Mouse (Mus musculus) kidney, adult 10 weeks (tissue): ENCODE results near the gene Idh3b. TPM values are rescaled to one million over a fixed set of nuclear protein-coding genes. Genes with fewer than 3 reads are reported as not detected.

Experiments used
- polyA plus RNA-seq: library from polyadenylated mRNA; stranded (reverse); fragments of 350-450 nt; fragmentation: Illumina TruSeq; extraction: RNeasy Lipid Tissue Mini Kit (QIAGEN cat#74804); gene quantifications from one replicate; pipeline ENCODE4 v1.2.3, GENCODE M21; 2014; ENCODE audit warnings: low read depth, low replicate concordance

The Idh3b gene
- polyA plus RNA-seq: 192 TPM

DNA sequence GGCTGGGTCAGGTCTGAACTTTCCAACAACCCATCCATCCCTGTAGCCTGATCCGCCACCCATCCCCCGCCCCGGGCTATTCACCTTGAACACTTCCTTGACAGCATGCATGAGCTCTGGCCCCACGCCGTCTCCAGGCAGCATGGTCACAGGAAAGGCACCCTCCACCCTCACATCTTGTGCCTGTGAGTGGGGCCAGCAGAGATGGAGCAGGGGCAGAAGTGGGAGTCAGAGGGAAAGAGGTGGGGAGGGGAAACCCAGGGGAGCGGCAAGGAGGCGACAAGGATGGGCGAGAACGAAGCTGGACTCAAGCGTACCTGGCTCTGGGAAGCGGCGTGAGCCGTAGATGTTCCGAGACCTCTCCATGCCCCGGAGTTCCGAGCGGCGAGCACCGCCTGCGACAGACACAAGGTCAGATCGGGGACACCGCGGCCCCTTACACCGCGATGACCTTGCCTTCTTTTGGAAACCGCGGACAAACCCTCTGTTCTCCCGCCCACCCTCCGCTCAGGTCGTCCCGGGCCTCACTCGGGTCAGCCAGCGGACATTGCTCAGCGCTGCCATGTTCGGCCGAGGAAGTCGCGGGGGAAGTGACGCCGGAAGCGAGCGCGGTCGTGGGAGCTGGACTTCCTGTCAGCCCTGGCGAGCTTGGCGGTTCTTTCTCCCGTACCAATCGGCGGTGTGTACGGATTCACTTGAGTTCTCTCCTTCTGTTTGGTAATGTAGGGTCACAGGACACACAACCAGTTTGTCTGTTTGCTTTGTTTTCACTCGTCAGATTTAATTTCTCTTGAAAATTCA, at the start of gene Idh3b:
Gene Idh3b (minus strand): TSS at position 694 of the 801 bp plus-strand sequence.

DNA sequence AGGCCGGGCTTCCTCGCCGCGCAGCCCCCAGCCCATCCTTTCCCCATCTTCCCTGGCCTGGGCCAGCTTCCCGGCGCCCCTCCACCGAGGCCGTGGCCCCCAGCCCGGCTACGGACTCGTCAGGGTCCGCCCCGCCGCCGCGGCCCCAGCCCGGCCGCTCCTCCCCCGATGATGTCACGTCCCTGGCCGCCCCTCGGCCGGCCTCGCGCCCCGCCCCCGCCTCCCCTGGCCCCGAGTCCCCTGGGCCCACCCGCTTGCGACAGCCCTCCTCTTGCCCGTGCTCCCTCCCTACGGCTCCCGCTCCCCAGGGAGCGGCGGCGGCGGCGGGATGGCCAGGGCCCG, 10.6 kb upstream of the Idh3b start, which contains the start of gene Ebf4:
Gene Ebf4 (plus strand): TSS at position 234 of the 342 bp plus-strand sequence.

DNA sequence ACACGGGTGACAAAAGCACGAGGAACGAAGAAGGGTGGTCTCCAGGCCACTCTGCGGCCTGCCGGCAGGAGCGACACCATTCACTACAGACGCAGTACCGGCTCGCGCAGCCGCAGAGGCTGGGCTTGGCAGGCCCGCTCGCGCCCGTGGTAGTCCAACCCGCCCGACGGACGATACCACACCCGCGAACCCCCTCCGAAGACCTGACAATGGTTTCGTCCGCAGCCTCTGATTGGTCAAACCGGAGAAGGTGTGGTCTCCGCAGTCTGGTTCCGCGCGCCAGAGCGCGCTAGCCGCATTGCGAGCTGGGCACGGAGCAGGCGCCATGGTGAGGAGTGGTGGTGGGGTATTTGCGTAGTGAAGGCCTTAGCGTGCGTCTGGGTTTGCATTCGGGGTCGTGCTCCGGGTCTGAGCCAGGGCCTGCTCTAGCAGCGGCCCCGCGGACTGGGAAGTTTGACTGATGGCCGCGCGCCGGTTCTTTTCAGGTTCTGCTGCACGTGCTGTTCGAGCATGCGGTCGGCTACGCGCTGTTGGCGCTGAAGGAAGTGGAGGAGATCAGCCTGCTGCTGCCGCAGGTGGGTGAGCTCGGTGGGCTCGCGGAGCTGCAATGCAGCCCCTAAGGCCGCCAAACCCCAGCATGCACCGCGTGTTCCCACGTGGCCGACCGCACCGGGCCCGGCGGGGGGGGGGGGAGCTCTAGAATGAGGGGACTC, 10.0 kb downstream of the Idh3b start, which contains the start of gene Nop56:
Gene Nop56 (plus strand): TSS at position 282 of the 713 bp plus-strand sequence.

Other genes starting within 250 kb of the Idh3b start
- gene Tgm6, start 172.1 kb downstream of the Idh3b start, polyA plus RNA-seq: not detected
- 14.1 TPM for gene Snrpb, start 105.1 kb downstream of the Idh3b start, polyA plus RNA-seq
- gene Tmc2, start 89.4 kb downstream of the Idh3b start, polyA plus RNA-seq: not detected
- gene Nop56, start 10.1 kb downstream of the Idh3b start, polyA plus RNA-seq: 30.7 TPM
- not detected for gene Ebf4, start 10.6 kb upstream of the Idh3b start, polyA plus RNA-seq
- gene Cpxm1, start 113.0 kb upstream of the Idh3b start, polyA plus RNA-seq: not detected
- not detected for gene Gm28372, start 120.7 kb upstream of the Idh3b start, polyA plus RNA-seq
- gene 1700020A23Rik, start 120.7 kb upstream of the Idh3b start, polyA plus RNA-seq: not detected
- not detected for gene Tmem239, start 121.9 kb upstream of the Idh3b start, polyA plus RNA-seq
- gene Vps16, start 139.8 kb upstream of the Idh3b start, polyA plus RNA-seq: 13.0 TPM
- 4.3 TPM for gene Pced1a, start 140.2 kb upstream of the Idh3b start, polyA plus RNA-seq
- 135 TPM for gene Ptpra, start 165.7 kb upstream of the Idh3b start, polyA plus RNA-seq